Mouse (Mus musculus) liver, embryonic 15.5 days (tissue): Measurements from ENCODE around the gene 1300017J02Rik. TPM values are rescaled to one million over a fixed set of nuclear protein-coding genes. Genes with fewer than 3 reads are reported as not detected.

Experiments used
- ATAC-seq: fragments of 200-750 bp; cut with Nextera tagmentation; 2 replicates; pipeline ENCODE4 v1.8.0; 2017; ENCODE audit warnings: moderate number of reproducible peaks, mild to moderate bottlenecking, moderate library complexity; ENCODE audit not compliant: insufficient read depth
- H3K27ac ChIP-seq: fragments of 300-500 bp; sonication (generic); replicated peaks from 2 replicates; pipeline ENCODE4 v1.5.1; 2015; ENCODE audit warnings: mild to moderate bottlenecking, inconsistent platforms
- H3K27me3 ChIP-seq: fragments of 300-500 bp; sonication (generic); 2 replicates; pipeline ENCODE4 v1.6.1; 2015; ENCODE audit warnings: mild to moderate bottlenecking, inconsistent platforms
- H3K36me3 ChIP-seq: fragments of 300-500 bp; sonication (generic); replicated peaks from 2 replicates; pipeline ENCODE4 v1.6.1; 2015; ENCODE audit warnings: moderate library complexity, mild to moderate bottlenecking, inconsistent platforms
- H3K4me1 ChIP-seq: fragments of 300-500 bp; sonication (generic); replicated peaks from 2 replicates; pipeline ENCODE4 v1.6.1; 2015; ENCODE audit warnings: inconsistent platforms
- H3K4me2 ChIP-seq: fragments of 300-500 bp; sonication (generic); 2 replicates; pipeline ENCODE4 v1.6.1; 2015; ENCODE audit warnings: moderate library complexity, mild to moderate bottlenecking, inconsistent platforms
- H3K4me3 ChIP-seq: fragments of 300-500 bp; sonication (generic); replicated peaks from 2 replicates; pipeline ENCODE4 v1.5.1; 2015; ENCODE audit warnings: mild to moderate bottlenecking, inconsistent platforms
- H3K9ac ChIP-seq: fragments of 300-500 bp; sonication (generic); 2 replicates; pipeline ENCODE4 v1.6.1; 2015; ENCODE audit warnings: moderate library complexity, mild to moderate bottlenecking, inconsistent platforms
- H3K9me3 ChIP-seq: fragments of 300-500 bp; sonication (generic); replicated peaks from 2 replicates; pipeline ENCODE4 v1.6.1; 2016; ENCODE audit warnings: inconsistent platforms
- WGBS: fragments of 180-500 bp; shearing (Covaris S2); methylation state at CpG from one replicate; pipeline ENCODE4 v1.1.7; 2015; ENCODE audit warnings: mixed read lengths; ENCODE audit not compliant: insufficient replicate concordance; 5-methylcytosine and 5-hydroxymethylcytosine counted together
- polyA plus RNA-seq: library from polyadenylated mRNA; unstranded; fragments of >200 nt; fragmentation: Nextera tagmentation; extraction: Ambion mirVana; gene quantifications from 2 replicates; pipeline ENCODE4 v1.2.1, GENCODE M21; 2015

Gene 1300017J02Rik
- polyA plus RNA-seq, 1 experiment from 2014 or later = 74.2 TPM

DNA sequence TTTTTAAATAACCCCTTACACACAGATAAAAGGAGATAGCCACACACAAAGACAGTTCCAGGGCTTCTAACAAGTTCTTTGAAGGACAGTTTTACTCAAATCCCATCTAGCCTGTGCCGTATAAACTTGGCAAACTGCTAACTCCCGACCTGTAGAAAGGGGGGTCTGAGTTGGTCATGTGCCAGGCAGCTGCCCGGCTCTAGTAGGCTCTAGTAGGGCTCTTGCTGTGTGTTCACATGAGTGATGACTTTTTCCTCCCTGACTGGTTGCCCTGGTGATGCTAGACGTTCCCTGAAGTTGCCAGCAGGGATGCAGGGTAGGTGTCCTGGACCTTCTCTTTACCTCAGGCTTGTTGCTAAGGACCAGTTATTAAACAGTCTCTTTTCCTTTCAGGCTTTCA is 33.8 kb downstream of the 1300017J02Rik start:
- 46% methylated on average over 4 of the region's 4 CpGs for WGBS
- Histone ChIP-seq H3K27me3 (no peaks in the 10 kb centered on the region), H3K27ac (no peak overlapping the region), H3K36me3 (peaks cover 90% of the 10 kb centered on the region), H3K9ac (no peak overlapping the region), H3K4me1 (peaks cover 23% of the 10 kb centered on the region), H3K4me2 (no peak overlapping the region), H3K4me3 (no peak overlapping the region), H3K9me3 (no peaks in the 10 kb centered on the region)
- ATAC-seq = no peak

DNA sequence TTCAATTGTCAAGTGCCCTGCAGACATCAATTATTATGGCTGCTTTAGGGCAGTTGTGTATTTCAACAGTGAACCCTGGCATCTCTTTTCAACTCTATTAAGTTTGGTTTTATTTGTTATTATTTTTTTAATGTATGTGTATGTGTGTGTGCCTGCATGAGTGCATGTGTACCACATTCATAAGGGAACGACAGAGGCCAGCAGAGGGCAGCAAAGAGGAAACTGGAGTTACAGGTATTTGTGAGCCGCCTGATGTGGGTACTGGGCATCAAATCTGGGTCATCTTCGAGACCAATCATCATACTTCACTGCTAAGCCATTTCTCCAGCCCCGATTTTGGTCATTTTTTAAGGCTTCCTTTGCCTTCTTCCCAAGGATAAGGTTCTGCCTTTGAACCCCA is 39.1 kb downstream of the 1300017J02Rik start:
- no peak for ATAC-seq
- WGBS = 86% methylated on average over 4 of the region's 4 CpGs
- Histone ChIP-seq H3K9ac (no peak overlapping the region), H3K4me2 (no peak overlapping the region), H3K4me1 (no peaks in the 10 kb centered on the region), H3K36me3 (peaks cover 90% of the 10 kb centered on the region), H3K4me3 (no peak overlapping the region), H3K27ac (no peak overlapping the region), H3K27me3 (no peaks in the 10 kb centered on the region), H3K9me3 (no peaks in the 10 kb centered on the region)

DNA sequence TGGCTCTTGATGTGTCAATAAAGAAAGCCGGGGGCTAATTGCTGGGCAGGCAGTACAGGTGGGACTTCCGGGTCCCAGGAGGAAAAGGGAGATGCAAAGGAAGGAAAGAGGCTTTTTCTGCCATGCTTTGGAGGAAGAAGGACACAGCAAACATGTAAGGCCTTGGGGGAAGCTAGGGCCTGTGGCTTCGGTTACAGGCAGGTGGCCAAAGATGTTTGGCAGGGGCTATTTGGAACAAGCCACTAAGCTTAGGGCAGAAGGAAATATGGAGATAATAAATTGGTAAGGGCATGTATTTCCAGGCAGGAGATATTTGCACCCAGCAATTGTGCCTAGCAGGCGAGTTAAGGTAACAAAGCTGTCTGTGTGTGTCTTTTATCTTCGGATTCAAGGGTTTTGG is 52.0 kb downstream of the 1300017J02Rik start:
- H3K27ac ChIP-seq = no peak overlapping the region

DNA sequence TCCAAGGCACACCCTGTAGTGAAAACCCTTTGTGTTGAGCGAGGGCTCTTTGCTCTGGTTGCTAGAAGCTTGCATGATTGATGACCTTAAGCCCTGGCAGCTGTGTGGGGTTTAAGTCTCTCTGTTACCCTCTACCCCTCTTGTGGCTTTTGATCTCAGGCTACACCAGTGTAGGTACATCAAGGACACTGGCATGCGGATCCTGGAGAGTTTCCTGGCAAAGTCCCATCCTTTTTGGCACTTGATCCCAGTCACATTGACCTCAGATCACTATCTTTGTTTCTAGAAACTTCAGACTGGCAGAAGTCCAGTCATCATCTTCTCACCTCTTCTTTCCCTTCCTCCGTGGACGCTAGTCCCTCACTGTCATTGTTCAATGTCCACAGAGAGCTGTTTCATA is 56.3 kb downstream of the 1300017J02Rik start:
- peaks cover 32% of the 10 kb centered on the region for H3K36me3 ChIP-seq
- H3K9me3 ChIP-seq = no peaks in the 10 kb centered on the region
- H3K27ac ChIP-seq = no peak overlapping the region
- WGBS = 54% methylated on average over 4 of the region's 4 CpGs
- no peak overlapping the region for H3K4me2 ChIP-seq
- H3K27me3 ChIP-seq = no peaks in the 10 kb centered on the region
- H3K4me1 ChIP-seq = peaks cover 14% of the 10 kb centered on the region
- ATAC-seq = no peak
- no peak overlapping the region for H3K9ac ChIP-seq
- H3K4me3 ChIP-seq = no peak overlapping the region

More for the DNA sequence above, 52.0 kb downstream of the 1300017J02Rik start:
- no peaks in the 10 kb centered on the region for H3K9me3 ChIP-seq
- H3K4me3 ChIP-seq = no peak overlapping the region
- no peak overlapping the region for H3K4me2 ChIP-seq
- 69% methylated on average over 5 of the region's 5 CpGs for WGBS
- no peak for ATAC-seq
- H3K27me3 ChIP-seq = no peaks in the 10 kb centered on the region
- no peak overlapping the region for H3K9ac ChIP-seq
- H3K4me1 ChIP-seq = no peaks in the 10 kb centered on the region
- H3K36me3 ChIP-seq = peaks cover 60% of the 10 kb centered on the region

- 36% methylated on average over 8 of the region's 8 CpGs for WGBS
- no peaks in the 10 kb centered on the region for H3K27me3 ChIP-seq
- H3K4me1 ChIP-seq = peaks cover 18% of the 10 kb centered on the region
- H3K9me3 ChIP-seq = no peaks in the 10 kb centered on the region
- H3K4me3 ChIP-seq = no peak overlapping the region
- peaks cover 19% of the 10 kb centered on the region for H3K36me3 ChIP-seq
- H3K9ac ChIP-seq = no peak overlapping the region
- peak; percentile 62 for ATAC-seq
- H3K4me2 ChIP-seq = peak overlapping the region; percentile 8; the same call in 1 of the 2 replicates
- no peak overlapping the region for H3K27ac ChIP-seq
These were observed 58.2 kb downstream of the 1300017J02Rik start for GRCm38 (mm10) chr9:103246526-103247168.

GRCm38 (mm10) chr9:103243640-103244039 is 61.2 kb downstream of the 1300017J02Rik start:
- peak; percentile 69 for ATAC-seq
- peaks cover 27% of the 10 kb centered on the region for H3K4me1 ChIP-seq
- H3K36me3 ChIP-seq = no peaks in the 10 kb centered on the region
- H3K27me3 ChIP-seq = no peaks in the 10 kb centered on the region
- 0 out of 2 replicates have a peak overlapping the region, but pooled peaks have one; percentile 27 for H3K4me2 ChIP-seq
- 69% methylated on average over 4 of the region's 4 CpGs for WGBS
- no peak overlapping the region for H3K4me3 ChIP-seq
- H3K27ac ChIP-seq = peak overlapping the region; percentile 77
- H3K9me3 ChIP-seq = no peaks in the 10 kb centered on the region
- no peak overlapping the region for H3K9ac ChIP-seq

DNA sequence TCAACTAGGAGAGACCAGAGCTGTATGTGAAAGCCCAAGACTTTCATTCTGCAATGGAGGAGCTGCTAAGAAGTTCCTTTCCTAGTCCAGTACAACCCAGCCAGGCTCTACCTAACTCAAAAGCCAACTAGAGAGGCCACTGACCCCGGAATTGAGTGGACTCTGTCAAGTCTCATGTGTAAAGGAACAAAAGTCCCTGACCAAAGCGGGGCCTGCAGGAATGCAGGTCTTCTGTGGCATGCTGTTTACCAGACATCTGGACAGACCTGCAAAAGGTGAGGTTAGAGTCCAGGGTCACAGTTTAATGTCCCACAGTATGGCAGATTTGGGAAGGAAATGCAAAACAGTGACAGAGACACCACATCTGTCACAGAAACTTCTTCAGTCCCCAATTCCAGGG is 63.7 kb downstream of the 1300017J02Rik start:
- Histone ChIP-seq H3K4me2 (no peak overlapping the region), H3K27ac (peak overlapping the region; percentile 76), H3K4me3 (no peak overlapping the region), H3K4me1 (peaks cover 18% of the 10 kb centered on the region), H3K27me3 (no peaks in the 10 kb centered on the region), H3K9me3 (no peaks in the 10 kb centered on the region), H3K9ac (no peak overlapping the region), H3K36me3 (no peaks in the 10 kb centered on the region)
- peak; percentile 56 for ATAC-seq
- 54% methylated on average over 2 of the region's 2 CpGs for WGBS

DNA sequence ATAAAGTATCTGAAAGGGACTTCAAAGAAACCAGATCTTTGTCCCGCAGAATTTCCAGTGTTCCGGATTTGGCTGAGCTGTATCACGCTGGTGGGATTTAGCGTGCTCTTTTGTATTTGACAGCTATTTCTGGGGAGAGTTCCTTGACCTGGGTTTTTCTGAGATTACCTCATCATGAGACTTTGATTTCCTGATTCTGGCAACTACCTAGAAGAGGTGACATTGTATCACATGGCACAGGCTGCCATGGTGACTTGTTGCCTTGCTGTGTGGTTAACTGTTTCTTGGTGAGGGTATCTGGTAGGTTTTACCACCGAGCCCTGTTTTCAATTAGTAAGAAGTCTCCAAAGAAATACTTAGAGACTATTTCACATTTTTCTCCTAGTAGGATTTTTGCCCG is 65.4 kb downstream of the 1300017J02Rik start:
- ATAC-seq = no peak
- Histone ChIP-seq H3K36me3 (no peaks in the 10 kb centered on the region), H3K4me3 (no peak overlapping the region), H3K27ac (no peak overlapping the region), H3K4me2 (no peak overlapping the region), H3K9ac (no peak overlapping the region), H3K4me1 (peaks cover 21% of the 10 kb centered on the region), H3K9me3 (no peaks in the 10 kb centered on the region), H3K27me3 (no peaks in the 10 kb centered on the region)
- 71% methylated on average over 6 of the region's 6 CpGs for WGBS

GRCm38 (mm10) chr9:103234565-103235165 is 70.2 kb downstream of the 1300017J02Rik start:
- 42% methylated on average over 7 of the region's 7 CpGs for WGBS
- H3K4me1 ChIP-seq = peaks cover 44% of the 10 kb centered on the region
- peak; percentile 45 for ATAC-seq
- H3K27me3 ChIP-seq = peaks cover 8% of the 10 kb centered on the region; the same call in 1 of the 2 replicates
- H3K27ac ChIP-seq = peak overlapping the region; percentile 86
- H3K9ac ChIP-seq = no peak overlapping the region
- no peaks in the 10 kb centered on the region for H3K36me3 ChIP-seq
- H3K4me3 ChIP-seq = no peak overlapping the region
- H3K4me2 ChIP-seq = no peak overlapping the region
- H3K9me3 ChIP-seq = no peaks in the 10 kb centered on the region

GRCm38 (mm10) chr9:103234059-103234458 is 70.8 kb downstream of the 1300017J02Rik start:
- Histone ChIP-seq H3K27ac (peak overlapping the region; percentile 86), H3K9me3 (no peaks in the 10 kb centered on the region), H3K9ac (no peak overlapping the region), H3K4me1 (peaks cover 44% of the 10 kb centered on the region), H3K4me2 (no peak overlapping the region), H3K27me3 (peaks cover 11% of the 10 kb centered on the region; the same call in 1 of the 2 replicates), H3K36me3 (no peaks in the 10 kb centered on the region), H3K4me3 (no peak overlapping the region)
- WGBS = 21% methylated on average over 7 of the region's 7 CpGs
- no peak for ATAC-seq

- H3K9ac ChIP-seq = no peak overlapping the region
- no peak overlapping the region for H3K4me3 ChIP-seq
- peaks cover 11% of the 10 kb centered on the region; the same call in 1 of the 2 replicates for H3K27me3 ChIP-seq
- no peak overlapping the region for H3K4me2 ChIP-seq
- no peak for ATAC-seq
- WGBS = 31% methylated on average over 7 of the region's 7 CpGs
- peaks cover 44% of the 10 kb centered on the region for H3K4me1 ChIP-seq
- no peaks in the 10 kb centered on the region for H3K36me3 ChIP-seq
- H3K9me3 ChIP-seq = no peaks in the 10 kb centered on the region
- H3K27ac ChIP-seq = peak overlapping the region; percentile 86
These were observed 71.9 kb downstream of the 1300017J02Rik start for GRCm38 (mm10) chr9:103233006-103233395.
